Mouse (Mus musculus) 3T3-L1 (cell line): Measurements from ENCODE around the gene Palm3.

ENCODE experiments used
- DNase-seq: peaks from one replicate; pipeline ENCODE4 v3.0.0-alpha.2; 2015; ENCODE audit warnings: low read depth, low spot score

Palm3 gene

GRCm38 (mm10) chr8:84023085-84023484 lies 1.8 kb downstream of the Palm3 start:
- DNase-seq: peak; percentile 92

- DNase-seq: no peak
Observed at GRCm38 (mm10) chr8:84023631-84024030, 2.4 kb downstream of the Palm3 start.

- no peak for DNase-seq
Observed at GRCm38 (mm10) chr8:84024171-84024570, 2.9 kb downstream of the Palm3 start.

GRCm38 (mm10) chr8:84025863-84026262 lies 4.6 kb downstream of the Palm3 start:
- no peak for DNase-seq

- DNase-seq: peak; percentile 66
Observed at GRCm38 (mm10) chr8:84027449-84027848, 6.2 kb downstream of the Palm3 start.

GRCm38 (mm10) chr8:84029272-84029671 lies 8.0 kb downstream of the Palm3 start:
- DNase-seq: no peak

- DNase-seq: peak; percentile 88
Observed at GRCm38 (mm10) chr8:84032777-84033176, 11.5 kb downstream of the Palm3 start.

GRCm38 (mm10) chr8:84038015-84038414 lies 16.7 kb downstream of the Palm3 start:
- DNase-seq: peak; percentile 56

GRCm38 (mm10) chr8:84039050-84039449 lies 17.8 kb downstream of the Palm3 start:
- peak; percentile 84 for DNase-seq

- no peak for DNase-seq
Observed at GRCm38 (mm10) chr8:84042066-84042947, 21.0 kb downstream of the Palm3 start, which contains the start of gene Il27ra. Gene Il27ra, minus strand, starts transcription at chr8:84042589.

- DNase-seq: no peak
Observed at GRCm38 (mm10) chr8:84042948-84043342, 21.7 kb downstream of the Palm3 start.

- no peak for DNase-seq
Observed at GRCm38 (mm10) chr8:84044103-84044502, 22.8 kb downstream of the Palm3 start.

- DNase-seq: no peak
Observed at GRCm38 (mm10) chr8:84044900-84045299, 23.6 kb downstream of the Palm3 start, which contains the start of gene Rln3. Gene Rln3, minus strand, starts transcription at chr8:84045000.

- no peak for DNase-seq
Observed at GRCm38 (mm10) chr8:84046505-84046904, 25.2 kb downstream of the Palm3 start.

- no peak for DNase-seq
Observed at GRCm38 (mm10) chr8:84048171-84048570, 26.9 kb downstream of the Palm3 start.

- no peak for DNase-seq
Observed at GRCm38 (mm10) chr8:84052746-84053145, 31.5 kb downstream of the Palm3 start.

GRCm38 (mm10) chr8:84053229-84053628 lies 32.0 kb downstream of the Palm3 start:
- DNase-seq: no peak

- no peak for DNase-seq
Observed at GRCm38 (mm10) chr8:84057827-84058226, 36.6 kb downstream of the Palm3 start.

- DNase-seq: no peak
Observed at GRCm38 (mm10) chr8:84059226-84059625, 38.0 kb downstream of the Palm3 start.

- no peak for DNase-seq
Observed at GRCm38 (mm10) chr8:84060245-84060644, 39.0 kb downstream of the Palm3 start.

GRCm38 (mm10) chr8:84063861-84064610 lies 42.8 kb downstream of the Palm3 start:
- peak; percentile 39 for DNase-seq

GRCm38 (mm10) chr8:84065037-84065436 lies 43.8 kb downstream of the Palm3 start, which contains the start of gene Gm10643:
Gene Gm10643, minus strand, starts transcription at chr8:84065137.
- no peak for DNase-seq
